Mouse (Mus musculus) small intestine, adult 2 months (tissue): ENCODE results near the gene Tbcel. TPM values are rescaled to one million over a fixed set of nuclear protein-coding genes. Genes with fewer than 3 reads are reported as not detected.

ENCODE experiments used
- H3K27ac ChIP-seq: fragments of 200-500 bp; 2 replicates; pipeline ENCODE4 v1.5.1; 2012; ENCODE audit warnings: low read depth, low read length, control low read depth, inconsistent platforms; ENCODE audit not compliant: insufficient read depth
- H3K27me3 ChIP-seq: fragments of 200-500 bp; 2 replicates; pipeline ENCODE4 v1.6.1; 2012; ENCODE audit warnings: mild to moderate bottlenecking, moderate library complexity, low read length, inconsistent platforms; ENCODE audit not compliant: control insufficient read depth, insufficient read depth
- H3K36me3 ChIP-seq: fragments of 200-500 bp; 2 replicates; pipeline ENCODE4 v1.6.1; 2012; ENCODE audit warnings: mild to moderate bottlenecking, low read length, control low read depth, inconsistent platforms; ENCODE audit not compliant: control insufficient read depth, insufficient read depth
- H3K4me1 ChIP-seq: fragments of 200-500 bp; 2 replicates; pipeline ENCODE4 v1.6.1; 2012; ENCODE audit warnings: low read length, inconsistent platforms, mixed read lengths; ENCODE audit not compliant: control insufficient read depth, insufficient read depth, insufficient read length
- H3K4me3 ChIP-seq: fragments of 200-500 bp; 2 replicates; pipeline ENCODE4 v1.5.1; 2012; ENCODE audit warnings: low read depth, mild to moderate bottlenecking, control low read depth, inconsistent platforms, low read length, moderate library complexity
- CTCF ChIP-seq: fragments of 200-500 bp; IDR thresholded peaks from 2 replicates; pipeline ENCODE4 v1.5.1; 2012; ENCODE audit warnings: low read depth, mild to moderate bottlenecking, control low read depth, inconsistent platforms, low read length, moderate library complexity, mixed read lengths; ENCODE audit not compliant: insufficient replicate concordance, insufficient read length; ENCODE audit errors: extremely low read depth
- POLR2A ChIP-seq: fragments of 200-500 bp; IDR thresholded peaks from 2 replicates; pipeline ENCODE4 v1.6.1; 2012; ENCODE audit warnings: low read depth, mild to moderate bottlenecking, control low read depth, inconsistent platforms, low read length, moderate library complexity
- WGBS: fragments of 180-500 bp; shearing (Covaris S2); methylation state at CpG from one replicate; pipeline ENCODE4 v1.1.7; 2018; 5-methylcytosine and 5-hydroxymethylcytosine counted together
- polyA plus RNA-seq: library from polyadenylated mRNA; depleted of rRNA; stranded (reverse); fragments of >200 nt; gene quantifications from 2 replicates; pipeline ENCODE4 v1.2.3, GENCODE M21; 2012

The Tbcel gene
- polyA plus RNA-seq, 1 experiment, result 4.9 TPM

- Histone ChIP-seq H3K4me1 (peaks cover 19% of the 10 kb centered on the region; the same call in 1 of the 2 replicates), H3K4me3 (no peak overlapping the region), H3K27me3 (no peaks in the 10 kb centered on the region), H3K27ac (no peak overlapping the region), H3K36me3 (0 out of 2 replicates have a peak, but pooled peaks cover 6% of the 10 kb centered on the region)
- TF ChIP-seq POLR2A (no peak), CTCF (no peak)
- WGBS, result 86% methylated on average over 5 of the region's 5 CpGs
These were observed 39.2 kb downstream of the Tbcel start for GRCm38 (mm10) chr9:42468360-42468759.

DNA sequence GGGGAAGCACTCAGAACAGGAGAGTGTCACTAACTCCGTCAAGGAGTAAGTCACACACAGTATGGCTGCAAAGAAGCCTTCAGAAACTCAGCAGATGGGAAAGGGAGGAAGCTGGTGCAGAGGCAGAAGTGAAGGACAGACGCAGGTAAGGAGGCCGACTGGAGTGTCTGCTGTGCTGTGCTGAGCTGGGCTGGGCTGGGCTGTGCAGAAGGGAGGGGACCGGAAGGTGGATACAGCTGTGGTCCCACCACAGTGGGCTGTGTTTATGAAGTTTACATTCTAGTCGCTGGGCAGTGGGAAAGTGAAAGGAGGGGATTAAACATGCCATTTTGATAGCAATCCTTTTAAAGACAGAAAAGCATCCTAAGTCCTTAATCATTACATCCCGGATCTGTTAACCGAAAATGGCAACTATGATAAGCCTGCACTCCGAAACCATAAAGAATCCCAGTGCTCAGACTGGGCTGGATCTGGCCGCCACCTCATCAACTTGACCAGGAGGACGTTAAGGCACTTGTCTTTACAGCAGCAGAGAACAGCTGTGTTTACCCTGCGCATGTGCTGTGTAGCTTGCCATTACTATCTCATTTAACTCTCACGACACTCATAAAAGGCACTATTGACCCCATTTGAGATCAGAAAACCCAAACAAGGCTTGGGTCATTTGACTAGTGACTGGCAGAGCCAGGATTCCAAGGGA lies 40.3 kb downstream of the Tbcel start:
- H3K4me3 ChIP-seq, result no peak overlapping the region
- no peak overlapping the region for H3K27ac ChIP-seq
- H3K4me1 ChIP-seq, result peaks cover 22% of the 10 kb centered on the region; the same call in 1 of the 2 replicates
- H3K27me3 ChIP-seq, result no peaks in the 10 kb centered on the region
- H3K36me3 ChIP-seq, result 0 out of 2 replicates have a peak, but pooled peaks cover 6% of the 10 kb centered on the region
- 38% methylated on average over 12 of the region's 12 CpGs for WGBS
- no peak for TF ChIP-seq CTCF
- no peak for TF ChIP-seq POLR2A

DNA sequence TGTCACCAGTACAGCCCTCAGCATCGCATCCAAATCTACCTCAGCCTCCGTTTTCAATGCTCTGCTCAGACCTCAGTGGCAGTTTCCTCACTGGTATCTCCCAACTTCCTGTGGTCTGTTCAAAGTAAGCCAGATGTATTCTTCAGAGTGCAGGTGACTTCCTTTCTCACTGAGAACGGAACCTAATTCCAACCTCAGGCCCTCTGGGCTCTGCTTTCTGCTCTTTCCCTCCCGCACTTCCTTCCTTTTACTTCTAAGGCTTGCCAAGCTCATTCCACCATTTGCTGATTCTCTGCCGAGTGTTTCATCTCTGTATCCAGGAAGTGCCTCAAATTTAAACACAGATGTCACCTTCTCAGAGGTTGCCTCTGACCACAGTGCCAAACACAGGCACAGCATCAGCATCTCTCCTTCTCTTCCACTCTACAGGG lies 41.9 kb downstream of the Tbcel start:
- Histone ChIP-seq H3K27ac (no peak overlapping the region), H3K4me3 (no peak overlapping the region), H3K27me3 (no peaks in the 10 kb centered on the region), H3K4me1 (peaks cover 28% of the 10 kb centered on the region), H3K36me3 (0 out of 2 replicates have a peak, but pooled peaks cover 6% of the 10 kb centered on the region)
- 64% methylated on average over 5 of the region's 5 CpGs for WGBS
- no peak for TF ChIP-seq CTCF
- no peak for TF ChIP-seq POLR2A

GRCm38 (mm10) chr9:42464181-42464580 lies 43.4 kb downstream of the Tbcel start:
- H3K4me3 ChIP-seq, result no peak overlapping the region
- WGBS, result 88% methylated on average over 9 of the region's 9 CpGs
- H3K36me3 ChIP-seq, result no peaks in the 10 kb centered on the region
- TF ChIP-seq POLR2A (no peak), CTCF (no peak)
- no peaks in the 10 kb centered on the region for H3K27me3 ChIP-seq
- H3K27ac ChIP-seq, result no peak overlapping the region
- peaks cover 32% of the 10 kb centered on the region for H3K4me1 ChIP-seq

- TF ChIP-seq CTCF (no peak), POLR2A (peak; percentile 39; the same call in 1 of the 2 replicates)
- no peak overlapping the region for H3K4me3 ChIP-seq
- no peaks in the 10 kb centered on the region for H3K36me3 ChIP-seq
- H3K27me3 ChIP-seq, result no peaks in the 10 kb centered on the region
- peak overlapping the region; percentile 39; the same call in 1 of the 2 replicates for H3K27ac ChIP-seq
- WGBS, result 30% methylated on average over 8 of the region's 8 CpGs
- H3K4me1 ChIP-seq, result peaks cover 40% of the 10 kb centered on the region
These were observed 44.2 kb downstream of the Tbcel start for GRCm38 (mm10) chr9:42463220-42463989.

DNA sequence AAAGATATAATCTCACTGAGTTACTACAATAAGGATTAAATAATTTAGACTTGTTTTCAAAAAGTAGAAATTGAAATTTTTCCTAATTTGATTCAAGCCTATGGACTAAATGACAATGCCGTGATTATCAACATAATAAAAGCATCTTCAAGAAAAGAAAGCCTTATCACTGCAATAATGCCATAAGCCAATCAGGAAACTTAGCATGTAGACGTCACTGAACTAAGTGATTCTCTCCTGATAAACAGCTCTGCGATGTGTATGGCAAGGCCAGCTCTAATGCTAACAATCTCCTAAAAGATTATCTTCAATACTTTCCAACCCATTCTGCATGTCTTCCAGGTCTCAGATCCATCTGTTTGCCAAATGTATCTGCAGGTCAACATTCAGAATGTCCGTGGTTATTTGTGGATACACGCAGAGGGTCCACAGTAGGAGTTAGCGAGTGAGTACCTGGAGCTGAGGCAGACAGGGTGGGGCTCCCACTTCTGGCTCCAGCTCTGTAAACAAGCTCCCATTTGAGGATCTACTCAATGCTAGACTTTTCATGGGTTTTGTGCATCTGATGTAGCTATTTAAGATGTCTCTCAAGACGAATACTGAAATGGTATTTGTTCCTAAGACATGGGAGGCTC lies 44.9 kb downstream of the Tbcel start:
- 54% methylated on average over 7 of the region's 7 CpGs for WGBS
- Histone ChIP-seq H3K4me3 (no peak overlapping the region), H3K27ac (peak overlapping the region; percentile 39; the same call in 1 of the 2 replicates), H3K4me1 (peaks cover 46% of the 10 kb centered on the region), H3K36me3 (no peaks in the 10 kb centered on the region), H3K27me3 (no peaks in the 10 kb centered on the region)
- TF ChIP-seq CTCF (no peak), POLR2A (no peak)
